Mouse (Mus musculus) layer of hippocampus, adult 11-12 months (tissue): ENCODE data around the gene Ephb6.

Experiments
- DNase-seq: peaks from one replicate; pipeline ENCODE4 v3.0.0; 2022; ENCODE audit warnings: low spot score

The Ephb6 gene

GRCm38 (mm10) chr6:41628180-41628579 lies 22.9 kb downstream of the Ephb6 start:
- no peak for DNase-seq

GRCm38 (mm10) chr6:41630791-41631190 lies 25.5 kb downstream of the Ephb6 start:
- no peak for DNase-seq

GRCm38 (mm10) chr6:41631549-41631948 lies 26.3 kb downstream of the Ephb6 start:
- no peak for DNase-seq

DNA sequence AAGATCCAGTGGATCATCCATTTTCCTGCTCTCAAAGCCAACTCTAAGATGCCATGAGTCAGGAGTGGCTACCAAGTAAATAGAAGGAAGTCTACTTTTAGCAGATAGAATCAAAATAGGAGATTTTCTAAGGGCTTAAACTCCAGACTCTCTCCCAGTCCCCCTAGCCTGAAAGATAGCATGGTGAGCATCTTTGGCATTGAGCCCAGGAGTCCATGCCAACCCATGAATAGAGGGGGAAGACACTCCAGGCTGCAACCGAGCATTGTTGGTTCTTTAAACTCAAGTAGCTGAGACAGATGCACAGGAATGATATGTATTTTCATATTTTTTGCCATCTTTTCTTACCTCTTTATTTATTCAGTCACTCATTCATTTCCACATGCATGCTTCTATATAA lies 29.9 kb downstream of the Ephb6 start:
- no peak for DNase-seq

- no peak for DNase-seq
Observed at GRCm38 (mm10) chr6:41636178-41636577, 30.9 kb downstream of the Ephb6 start, which contains the start of gene Trpv6. Gene Trpv6, minus strand, starts transcription at chr6:41636405.

GRCm38 (mm10) chr6:41637393-41637792 lies 32.1 kb downstream of the Ephb6 start:
- no peak for DNase-seq

- no peak for DNase-seq
Observed at GRCm38 (mm10) chr6:41637927-41638506, 32.7 kb downstream of the Ephb6 start.

- DNase-seq = no peak
Observed at GRCm38 (mm10) chr6:41640449-41640848, 35.2 kb downstream of the Ephb6 start.

- no peak for DNase-seq
Observed at GRCm38 (mm10) chr6:41641173-41641866, 36.0 kb downstream of the Ephb6 start.

DNA sequence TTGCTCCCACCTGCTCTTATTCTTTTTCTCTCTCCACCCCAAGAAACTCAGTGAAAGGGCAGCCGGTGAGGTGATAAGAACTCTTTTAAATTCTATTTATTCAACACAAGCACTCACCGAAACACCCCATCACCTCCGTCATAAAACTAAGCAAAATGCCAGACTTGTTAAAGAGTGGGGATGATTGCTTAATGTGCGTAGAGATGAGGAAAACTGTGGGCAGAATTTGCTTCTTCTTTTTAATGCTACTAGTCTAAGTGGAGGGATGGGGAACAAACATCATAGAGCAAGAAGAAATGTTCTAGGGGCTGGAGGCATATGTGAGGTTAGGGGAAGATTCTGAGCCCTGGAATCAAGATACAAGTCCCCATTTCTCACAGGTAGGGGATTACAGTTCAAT lies 37.5 kb downstream of the Ephb6 start:
- DNase-seq = no peak

- no peak for DNase-seq
Observed at GRCm38 (mm10) chr6:41643227-41643626, 37.9 kb downstream of the Ephb6 start.

DNA sequence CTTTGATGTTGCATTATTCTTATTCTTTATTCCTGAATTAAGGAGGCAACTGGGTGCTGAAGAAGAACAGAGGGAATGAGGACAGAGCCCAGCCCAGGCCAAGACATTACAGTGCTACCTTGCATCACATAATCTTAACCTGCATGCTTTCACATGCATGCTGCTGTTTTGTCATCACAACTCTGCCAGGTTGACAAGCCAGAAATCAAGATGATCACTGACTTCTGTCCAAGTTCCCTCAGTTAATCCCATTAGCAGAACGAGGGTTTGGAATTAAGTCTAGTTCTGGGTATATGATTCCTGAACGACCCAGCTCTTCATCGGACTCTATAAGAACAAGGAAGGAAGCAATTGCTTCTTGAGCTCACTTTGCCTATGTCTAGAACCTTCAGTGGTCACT lies 40.9 kb downstream of the Ephb6 start:
- DNase-seq = no peak

- no peak for DNase-seq
Observed at GRCm38 (mm10) chr6:41646672-41647071, 41.4 kb downstream of the Ephb6 start.

DNA sequence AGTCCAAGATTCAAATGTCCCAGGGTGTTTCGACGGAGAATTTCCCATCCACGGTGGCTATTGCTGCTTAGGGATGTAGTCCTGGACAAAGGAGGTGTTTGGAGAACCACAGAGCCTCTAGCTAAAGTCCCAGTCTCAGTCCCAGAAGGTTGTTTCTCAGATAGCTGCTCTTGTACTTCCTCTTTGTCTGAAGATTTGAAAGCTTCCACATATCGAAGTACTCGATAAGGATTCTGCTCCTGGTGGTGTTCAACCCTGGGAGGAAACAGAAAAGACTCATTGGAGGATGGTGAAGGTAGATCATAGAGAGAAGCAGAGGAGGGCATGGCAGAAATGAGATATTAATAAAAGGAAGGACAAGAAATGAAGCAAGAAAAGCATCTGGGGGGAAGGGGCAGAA lies 47.9 kb downstream of the Ephb6 start:
- DNase-seq = no peak

DNA sequence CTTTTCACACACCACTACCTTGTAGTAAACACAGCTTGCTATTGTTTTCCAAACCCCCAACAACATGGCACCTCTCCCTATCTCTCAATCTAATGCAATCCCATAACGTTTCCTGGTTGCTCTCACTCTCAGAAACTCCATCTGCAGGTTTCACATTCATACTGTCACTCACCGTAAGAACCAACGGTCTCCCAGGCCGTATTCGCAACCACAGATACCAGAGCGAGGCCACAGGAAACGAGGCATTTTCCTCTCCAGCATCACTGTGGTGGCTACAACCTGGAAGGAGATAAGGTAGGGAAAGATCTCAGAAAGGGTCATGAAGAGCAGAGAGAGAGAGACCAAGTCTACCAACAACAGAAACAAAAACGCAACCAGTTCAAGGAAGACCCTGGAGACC lies 49.4 kb downstream of the Ephb6 start:
- no peak for DNase-seq

GRCm38 (mm10) chr6:41658487-41658886 lies 53.2 kb downstream of the Ephb6 start:
- no peak for DNase-seq

DNA sequence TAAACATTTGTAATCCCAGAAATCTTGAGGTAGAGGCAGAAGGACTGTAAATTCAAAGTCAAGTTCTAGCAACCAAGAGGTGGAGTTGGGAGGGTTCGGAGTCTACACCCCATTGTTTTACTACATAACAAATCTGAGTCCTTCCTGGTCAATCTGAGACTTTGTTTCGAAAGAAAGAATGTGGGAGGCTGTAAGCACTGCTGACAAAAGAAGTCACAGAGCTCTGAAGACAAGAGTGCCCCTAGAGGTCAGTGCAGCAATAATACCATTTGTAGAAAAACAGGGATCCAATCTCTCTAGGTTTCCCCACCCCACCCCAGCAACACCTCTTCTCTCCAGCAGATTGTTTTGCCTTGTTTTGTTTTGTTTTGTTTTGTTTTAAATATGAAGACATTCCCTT lies 57.0 kb downstream of the Ephb6 start:
- DNase-seq = no peak
